Mouse (Mus musculus) c-Kit-negative CD71-positive TER-119-positive erythroid progenitor cells, embryonic 14.5 days (primary cell): ENCODE data around the gene H2-Q10.
"Not testable (repeated sequence)": the region's sequence is repeated elsewhere in the genome, so short reads cannot be mapped to it uniquely, and the experiment has no call there.

Experiments
- DNase-seq: peaks from one replicate; pipeline ENCODE4 v3.0.0-alpha.2; 2013; ENCODE audit warnings: low read depth, low spot score

H2-Q10 gene

GRCm38 (mm10) chr17:35458247-35458646 is 11.6 kb upstream of the H2-Q10 start:
- DNase-seq, result not testable (repeated sequence)

- not testable (repeated sequence) for DNase-seq
Measured at GRCm38 (mm10) chr17:35460513-35461341, 9.2 kb upstream of the H2-Q10 start.

GRCm38 (mm10) chr17:35465651-35466050 is 4.2 kb upstream of the H2-Q10 start:
- not testable (repeated sequence) for DNase-seq

GRCm38 (mm10) chr17:35468936-35469335 is 953 bp upstream of the H2-Q10 start:
- DNase-seq, result not testable (repeated sequence)

- DNase-seq, result no peak
Measured at GRCm38 (mm10) chr17:35484066-35484465, 14.2 kb downstream of the H2-Q10 start.

- DNase-seq, result no peak
Measured at GRCm38 (mm10) chr17:35485702-35486101, 15.8 kb downstream of the H2-Q10 start.

- no peak for DNase-seq
Measured at GRCm38 (mm10) chr17:35486726-35487125, 16.8 kb downstream of the H2-Q10 start.

GRCm38 (mm10) chr17:35488041-35488440 is 18.2 kb downstream of the H2-Q10 start:
- no peak for DNase-seq

GRCm38 (mm10) chr17:35490320-35490719 is 20.4 kb downstream of the H2-Q10 start:
- DNase-seq, result no peak

GRCm38 (mm10) chr17:35497124-35497523 is 27.2 kb downstream of the H2-Q10 start:
- no peak for DNase-seq

GRCm38 (mm10) chr17:35502226-35502625 is 32.3 kb downstream of the H2-Q10 start:
- no peak for DNase-seq

GRCm38 (mm10) chr17:35502762-35503161 is 32.9 kb downstream of the H2-Q10 start:
- no peak for DNase-seq

- DNase-seq, result no peak
Measured at GRCm38 (mm10) chr17:35503849-35504248, 34.0 kb downstream of the H2-Q10 start.

- no peak for DNase-seq
Measured at GRCm38 (mm10) chr17:35504628-35505481, 35.0 kb downstream of the H2-Q10 start.

GRCm38 (mm10) chr17:35505776-35506175 is 35.9 kb downstream of the H2-Q10 start, which contains the start of gene Pou5f1:
Gene Pou5f1 (plus strand): TSS chr17:35506018.
- DNase-seq, result no peak

GRCm38 (mm10) chr17:35506881-35507280 is 37.0 kb downstream of the H2-Q10 start:
- DNase-seq, result no peak

- no peak for DNase-seq
Measured at GRCm38 (mm10) chr17:35507556-35508260, 37.8 kb downstream of the H2-Q10 start.

- DNase-seq, result not testable (repeated sequence)
Measured at GRCm38 (mm10) chr17:35508279-35508678, 38.4 kb downstream of the H2-Q10 start.

GRCm38 (mm10) chr17:35509284-35509683 is 39.4 kb downstream of the H2-Q10 start:
- no peak for DNase-seq

GRCm38 (mm10) chr17:35512916-35513626 is 43.2 kb downstream of the H2-Q10 start:
- DNase-seq, result no peak

GRCm38 (mm10) chr17:35513886-35514285 is 44.0 kb downstream of the H2-Q10 start:
- DNase-seq, result peak; percentile 75
